Mouse (Mus musculus): ENCODE measurements around the gene Gm9507. TPM values are rescaled to one million over a fixed set of nuclear protein-coding genes. Genes with fewer than 3 reads are reported as not detected.
"Not testable (repeated sequence)": the region's sequence is repeated elsewhere in the genome, so short reads cannot be mapped to it uniquely, and the experiment has no call there.

Gene Gm9507
- polyA plus RNA-seq, 1 experiment from 2014 or later = not detected

DNA sequence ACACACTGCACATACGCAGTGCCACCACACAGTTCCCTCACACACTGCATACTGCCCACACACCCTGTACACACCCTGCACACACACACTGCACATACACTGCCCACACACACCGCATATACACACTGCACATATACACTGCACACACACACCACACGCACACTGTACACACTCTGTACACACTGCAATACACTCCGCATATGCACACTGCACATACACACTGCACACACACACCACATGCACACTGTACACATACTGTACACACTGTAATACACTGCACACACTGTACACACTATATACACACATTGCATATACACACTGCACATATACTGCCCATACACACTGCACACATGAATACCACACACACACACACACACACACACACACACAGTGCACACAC is 6.9 kb upstream of the Gm9507 start:
- no peak overlapping the region for H3K4me3 ChIP-seq (ENCODE audit: low read depth, low read length)
- H3K36me3 ChIP-seq (ENCODE audit: control insufficient read depth, insufficient read depth) = no peaks in the 10 kb centered on the region
- H3K27me3 ChIP-seq (ENCODE audit: control insufficient read depth, insufficient read depth, low read depth, low read length) = no peaks in the 10 kb centered on the region
- no peak overlapping the region for H3K4me2 ChIP-seq (ENCODE audit: low read depth, low read length)
- H3K9ac ChIP-seq (ENCODE audit: low read depth, low read length) = no peak overlapping the region
- 80% methylated on average over 4 of the region's 4 CpGs for WGBS (ENCODE audit: insufficient replicate concordance)
- H3K27ac ChIP-seq (ENCODE audit: low read length) = no peak overlapping the region
- H3K9me3 ChIP-seq (replicated peaks; ENCODE audit: control insufficient read depth, low read length) = no peaks in the 10 kb centered on the region
- ATAC-seq (ENCODE audit: low read depth) = no peak
- no peaks in the 10 kb centered on the region for H3K4me1 ChIP-seq (ENCODE audit: control insufficient read depth, low read depth, low read length)

DNA sequence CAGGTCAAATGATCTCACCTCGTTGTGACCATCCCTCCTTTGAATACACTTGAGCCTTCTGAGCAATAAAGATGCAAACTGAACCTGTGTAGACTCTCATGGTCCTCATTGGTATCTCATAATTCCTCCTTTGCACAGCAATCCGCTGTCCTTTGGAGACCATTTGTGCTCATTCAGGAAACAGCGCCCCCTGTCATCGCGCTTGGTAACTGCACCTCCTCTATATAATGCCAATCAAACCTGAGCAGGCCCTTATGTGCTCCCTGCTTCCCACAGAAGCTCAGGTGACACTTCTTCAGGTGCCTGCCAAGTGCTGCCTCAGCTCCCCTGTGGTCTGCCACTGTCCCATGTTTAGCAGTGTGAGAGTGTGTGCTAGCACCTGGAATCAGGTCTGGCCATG is 3.9 kb upstream of the Gm9507 start:
- no peak overlapping the region for H3K27ac ChIP-seq (ENCODE audit: low read length)
- no peaks in the 10 kb centered on the region for H3K9me3 ChIP-seq (replicated peaks; ENCODE audit: control insufficient read depth, low read length)
- 30% methylated on average over 5 of the region's 5 CpGs for WGBS (ENCODE audit: insufficient replicate concordance)
- ATAC-seq (ENCODE audit: low read depth) = no peak
- H3K27me3 ChIP-seq (ENCODE audit: control insufficient read depth, insufficient read depth, low read depth, low read length) = no peaks in the 10 kb centered on the region
- no peak overlapping the region for H3K9ac ChIP-seq (ENCODE audit: low read depth, low read length)
- no peak overlapping the region for H3K4me2 ChIP-seq (ENCODE audit: low read depth, low read length)
- H3K4me3 ChIP-seq (ENCODE audit: low read depth, low read length) = no peak overlapping the region
- no peaks in the 10 kb centered on the region for H3K36me3 ChIP-seq (ENCODE audit: control insufficient read depth, insufficient read depth)
- H3K4me1 ChIP-seq (ENCODE audit: control insufficient read depth, low read depth, low read length) = no peaks in the 10 kb centered on the region

DNA sequence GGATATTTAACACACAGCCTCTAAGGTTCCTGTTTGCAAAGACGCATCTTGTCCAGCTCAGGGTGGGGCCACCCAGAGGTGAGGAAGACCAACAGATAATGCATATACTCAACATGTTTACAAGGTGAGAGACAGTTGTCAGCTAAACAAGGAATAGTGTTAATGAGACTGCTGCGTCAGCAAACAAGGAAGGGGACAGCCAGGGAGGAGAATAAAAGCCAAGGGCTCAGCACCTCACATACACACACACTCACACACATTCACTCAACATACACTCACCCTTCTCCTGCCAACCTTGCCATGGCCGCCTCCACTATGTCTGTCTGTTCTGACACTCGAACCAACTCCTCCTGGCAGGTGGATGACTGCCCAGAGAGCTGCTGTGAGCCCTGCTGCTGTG is 2.7 kb upstream of the Gm9507 start, which contains the start of gene Gm2696:
TSS of gene Gm2696 (plus strand) at position 301 of the 400 bp plus-strand sequence.
- Histone ChIP-seq H3K4me2 (ENCODE audit: low read depth, low read length) (no peak within 1 kb of the TSS), H3K27ac (ENCODE audit: low read length) (no peak within 1 kb of the TSS), H3K27me3 (ENCODE audit: control insufficient read depth, insufficient read depth, low read depth, low read length) (no peaks in the 10 kb centered on the region), H3K36me3 (ENCODE audit: control insufficient read depth, insufficient read depth) (no peaks in the 10 kb centered on the region), H3K9me3 (replicated peaks; ENCODE audit: control insufficient read depth, low read length) (no peaks in the 10 kb centered on the region), H3K4me1 (ENCODE audit: control insufficient read depth, low read depth, low read length) (no peaks in the 10 kb centered on the region), H3K4me3 (ENCODE audit: low read depth, low read length) (no peak within 1 kb of the TSS), H3K9ac (ENCODE audit: low read depth, low read length) (no peak within 1 kb of the TSS)
- ATAC-seq (ENCODE audit: low read depth) = no peak
- WGBS (ENCODE audit: insufficient replicate concordance) = 37% methylated on average over 4 of the region's 4 CpGs

DNA sequence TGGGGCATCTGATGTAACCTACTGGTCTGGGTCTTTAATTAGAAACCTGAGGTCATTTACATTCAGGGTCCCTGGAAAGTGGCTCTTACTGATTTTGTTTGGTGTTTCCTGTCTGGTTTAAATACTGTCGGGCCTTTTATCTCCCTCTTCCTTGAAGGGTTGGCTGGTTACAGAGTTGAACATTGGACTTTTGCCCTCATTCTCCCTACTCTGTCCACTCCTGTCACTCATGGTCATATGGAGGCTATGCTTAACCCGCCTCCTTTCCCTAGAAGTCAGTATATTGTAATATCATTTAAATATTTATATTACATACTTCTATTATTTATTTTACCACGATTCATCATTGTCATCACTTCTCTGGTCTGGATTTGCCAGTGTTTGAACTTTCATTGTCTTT is 7.5 kb downstream of the Gm9507 start:
- H3K36me3 ChIP-seq (ENCODE audit: control insufficient read depth, insufficient read depth) = no peaks in the 10 kb centered on the region
- H3K9ac ChIP-seq (ENCODE audit: low read depth, low read length) = no peak overlapping the region
- no peaks in the 10 kb centered on the region for H3K4me1 ChIP-seq (ENCODE audit: control insufficient read depth, low read depth, low read length)
- WGBS (ENCODE audit: insufficient replicate concordance) = 36% methylated on average over 3 of the region's 3 CpGs
- H3K4me2 ChIP-seq (ENCODE audit: low read depth, low read length) = no peak overlapping the region
- ATAC-seq (ENCODE audit: low read depth) = no peak
- H3K9me3 ChIP-seq (replicated peaks; ENCODE audit: control insufficient read depth, low read length) = no peaks in the 10 kb centered on the region
- H3K27me3 ChIP-seq (ENCODE audit: control insufficient read depth, insufficient read depth, low read depth, low read length) = no peaks in the 10 kb centered on the region
- H3K4me3 ChIP-seq (ENCODE audit: low read depth, low read length) = no peak overlapping the region
- no peak overlapping the region for H3K27ac ChIP-seq (ENCODE audit: low read length)

DNA sequence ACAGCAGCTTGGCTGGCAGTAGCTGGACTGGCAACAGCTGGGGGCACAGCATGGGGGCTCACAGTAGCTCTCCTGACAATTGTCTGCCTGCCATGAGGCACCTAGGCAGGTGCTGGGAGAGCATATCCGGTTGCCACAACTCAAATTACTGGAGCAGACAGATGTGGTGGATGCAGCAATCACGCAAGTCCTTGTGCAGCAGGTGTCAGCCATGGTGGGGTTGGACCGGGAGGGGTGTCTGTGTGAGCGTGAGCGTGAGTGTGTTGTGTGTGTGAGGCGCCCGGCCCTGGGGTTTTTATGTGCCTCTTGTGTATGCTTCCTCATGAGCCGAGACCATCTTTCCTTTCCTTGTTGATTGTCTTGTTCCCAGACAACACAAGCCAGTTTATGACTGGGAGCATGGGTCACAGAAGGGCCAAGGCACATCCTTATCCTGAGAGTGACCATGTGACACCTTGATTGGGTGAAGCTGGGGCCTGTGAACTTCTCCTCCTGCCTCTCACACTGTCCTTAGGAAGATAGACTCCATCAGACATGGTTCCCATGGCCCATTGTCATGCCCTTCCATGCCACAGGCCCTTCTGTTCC is 12.6 kb downstream of the Gm9507 start, which contains the start of gene Gm19668:
TSS of gene Gm19668 (minus strand) at position 213 of the 588 bp plus-strand sequence.
- Histone ChIP-seq H3K4me3 (ENCODE audit: low read depth, low read length) (no peak within 1 kb of the TSS), H3K36me3 (ENCODE audit: control insufficient read depth, insufficient read depth) (no peaks in the 10 kb centered on the region), H3K9me3 (replicated peaks; ENCODE audit: control insufficient read depth, low read length) (no peaks in the 10 kb centered on the region), H3K27me3 (ENCODE audit: control insufficient read depth, insufficient read depth, low read depth, low read length) (no peaks in the 10 kb centered on the region), H3K4me1 (ENCODE audit: control insufficient read depth, low read depth, low read length) (no peaks in the 10 kb centered on the region), H3K4me2 (ENCODE audit: low read depth, low read length) (no peak within 1 kb of the TSS), H3K27ac (ENCODE audit: low read length) (no peak within 1 kb of the TSS), H3K9ac (ENCODE audit: low read depth, low read length) (no peak within 1 kb of the TSS)
- 51% methylated on average over 8 of the region's 8 CpGs for WGBS (ENCODE audit: insufficient replicate concordance)
- no peak for ATAC-seq (ENCODE audit: low read depth)

DNA sequence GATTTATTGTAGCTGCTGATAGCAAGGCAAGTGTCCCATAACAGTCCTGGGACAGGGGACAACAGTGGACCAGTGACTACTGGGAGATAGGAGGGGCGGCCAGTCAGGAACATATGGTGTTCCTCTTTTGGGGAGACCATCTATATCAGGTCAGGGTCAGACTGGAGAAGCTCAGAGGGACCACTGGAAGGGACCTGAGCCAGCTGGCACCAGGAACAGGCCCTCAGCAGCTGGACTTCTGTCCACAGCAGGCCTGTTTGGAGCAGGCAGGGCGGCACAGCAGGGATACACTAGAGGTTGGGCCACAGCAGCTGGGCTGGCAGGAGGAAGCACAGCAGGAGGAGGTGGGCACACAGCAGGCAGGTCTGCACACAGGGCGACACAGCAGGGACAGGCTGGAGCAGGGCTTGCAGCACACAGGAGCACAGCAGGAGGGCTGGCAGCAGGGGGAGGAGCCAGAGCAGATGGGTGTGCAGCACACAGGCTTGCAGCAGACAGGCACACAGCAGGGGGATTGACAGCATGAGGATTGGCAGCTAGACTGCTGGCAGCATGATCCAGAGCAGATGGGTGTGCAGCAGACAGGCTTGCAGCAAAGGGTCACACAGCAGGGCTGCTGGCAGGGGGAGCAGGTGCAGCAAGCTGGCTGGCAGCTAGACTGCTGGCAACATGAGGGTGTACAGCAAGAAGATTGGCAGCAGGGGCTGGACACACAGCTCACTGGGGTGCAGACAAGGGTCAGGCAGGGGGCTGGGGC is 13.3 kb downstream of the Gm9507 start:
- not testable (repeated sequence) for H3K36me3 ChIP-seq (ENCODE audit: control insufficient read depth, insufficient read depth); H3K9me3 ChIP-seq (replicated peaks; ENCODE audit: control insufficient read depth, low read length); H3K9ac ChIP-seq (ENCODE audit: low read depth, low read length); H3K4me2 ChIP-seq (ENCODE audit: low read depth, low read length); H3K4me3 ChIP-seq (ENCODE audit: low read depth, low read length); H3K27me3 ChIP-seq (ENCODE audit: control insufficient read depth, insufficient read depth, low read depth, low read length); ATAC-seq (ENCODE audit: low read depth); H3K27ac ChIP-seq (ENCODE audit: low read length); H3K4me1 ChIP-seq (ENCODE audit: control insufficient read depth, low read depth, low read length)
- 26% methylated on average over 3 of the region's 3 CpGs for WGBS (ENCODE audit: insufficient replicate concordance)

DNA sequence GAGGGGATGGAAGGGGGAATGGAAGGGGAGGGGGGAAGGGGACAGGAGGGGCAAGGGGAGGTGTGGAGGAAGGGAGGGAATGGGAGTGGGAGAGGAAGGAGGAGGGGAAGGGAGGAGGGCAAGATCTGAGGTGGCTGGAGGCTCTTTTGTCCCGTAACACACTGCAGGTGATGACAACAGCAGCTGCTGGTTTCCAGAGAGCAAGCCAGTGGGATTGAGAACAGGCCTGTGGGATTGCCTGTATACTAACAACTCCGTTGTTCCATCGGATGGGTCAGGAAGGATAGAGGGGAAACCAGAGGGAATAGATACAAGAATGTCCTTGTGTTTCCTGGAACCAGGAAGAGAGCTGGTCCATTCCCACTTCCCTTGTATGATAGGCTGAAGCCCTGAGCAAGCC is 14.0 kb downstream of the Gm9507 start:
- no peaks in the 10 kb centered on the region for H3K4me1 ChIP-seq (ENCODE audit: control insufficient read depth, low read depth, low read length)
- H3K27ac ChIP-seq (ENCODE audit: low read length) = no peak overlapping the region
- ATAC-seq (ENCODE audit: low read depth) = no peak
- no peak overlapping the region for H3K4me3 ChIP-seq (ENCODE audit: low read depth, low read length)
- no peaks in the 10 kb centered on the region for H3K27me3 ChIP-seq (ENCODE audit: control insufficient read depth, insufficient read depth, low read depth, low read length)
- no peak overlapping the region for H3K9ac ChIP-seq (ENCODE audit: low read depth, low read length)
- H3K4me2 ChIP-seq (ENCODE audit: low read depth, low read length) = no peak overlapping the region
- H3K36me3 ChIP-seq (ENCODE audit: control insufficient read depth, insufficient read depth) = no peaks in the 10 kb centered on the region
- H3K9me3 ChIP-seq (replicated peaks; ENCODE audit: control insufficient read depth, low read length) = no peaks in the 10 kb centered on the region
- WGBS (ENCODE audit: insufficient replicate concordance) = 29% methylated on average over 3 of the region's 3 CpGs

DNA sequence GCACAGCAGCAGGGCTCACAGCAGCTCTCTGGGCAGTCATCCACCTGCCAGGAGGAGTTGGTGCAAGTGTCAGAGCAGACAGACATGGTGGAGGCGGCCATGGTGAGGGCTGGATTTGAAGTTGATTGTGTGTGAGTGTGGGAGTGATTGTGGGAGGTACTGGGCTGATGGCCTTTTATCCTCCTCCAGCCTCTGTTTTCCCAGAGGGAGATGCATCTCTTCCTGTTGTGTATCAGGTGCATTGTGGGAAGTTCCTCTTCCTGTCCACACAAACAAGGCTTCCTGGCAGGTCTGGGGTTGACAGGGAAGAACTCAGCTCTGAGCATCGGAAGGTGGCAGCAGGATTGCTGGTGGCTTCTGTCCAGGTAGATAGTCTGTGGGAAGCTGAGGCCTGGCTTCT is 16.7 kb downstream of the Gm9507 start, which contains the start of gene Gm9639:
TSS of gene Gm9639 (minus strand) at position 101 of the 400 bp plus-strand sequence.
- H3K36me3 ChIP-seq (ENCODE audit: control insufficient read depth, insufficient read depth) = no peaks in the 10 kb centered on the region
- no peak for ATAC-seq (ENCODE audit: low read depth)
- no peak within 1 kb of the TSS for H3K4me3 ChIP-seq (ENCODE audit: low read depth, low read length)
- no peak within 1 kb of the TSS for H3K9ac ChIP-seq (ENCODE audit: low read depth, low read length)
- no peaks in the 10 kb centered on the region for H3K27me3 ChIP-seq (ENCODE audit: control insufficient read depth, insufficient read depth, low read depth, low read length)
- no peak within 1 kb of the TSS for H3K27ac ChIP-seq (ENCODE audit: low read length)
- no peaks in the 10 kb centered on the region for H3K4me1 ChIP-seq (ENCODE audit: control insufficient read depth, low read depth, low read length)
- H3K9me3 ChIP-seq (replicated peaks; ENCODE audit: control insufficient read depth, low read length) = no peaks in the 10 kb centered on the region
- WGBS (ENCODE audit: insufficient replicate concordance) = 38% methylated on average over 2 of the region's 2 CpGs
- H3K4me2 ChIP-seq (ENCODE audit: low read depth, low read length) = no peak within 1 kb of the TSS

DNA sequence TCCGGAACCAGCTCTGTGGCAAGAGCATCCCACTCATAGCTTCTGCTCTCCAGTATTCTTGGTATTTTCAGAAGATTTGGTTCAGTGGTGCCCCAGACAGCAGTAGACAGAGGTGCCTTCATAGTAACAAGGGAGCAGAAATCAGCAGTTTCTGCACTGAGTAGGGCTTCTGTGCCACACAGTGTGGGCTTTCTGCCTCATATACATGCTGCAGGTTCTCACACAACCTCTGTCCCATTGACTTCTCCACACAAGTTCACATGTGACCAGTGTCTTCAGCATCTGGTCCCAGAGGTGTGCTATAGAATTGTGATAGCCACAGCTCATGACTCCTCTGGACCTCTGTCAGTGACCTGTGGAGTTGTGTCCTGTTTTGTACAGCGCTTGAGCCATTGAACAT is 23.0 kb downstream of the Gm9507 start:
- no peak overlapping the region for H3K4me2 ChIP-seq (ENCODE audit: low read depth, low read length)
- no peak overlapping the region for H3K4me3 ChIP-seq (ENCODE audit: low read depth, low read length)
- no peaks in the 10 kb centered on the region for H3K36me3 ChIP-seq (ENCODE audit: control insufficient read depth, insufficient read depth)
- H3K9me3 ChIP-seq (replicated peaks; ENCODE audit: control insufficient read depth, low read length) = no peaks in the 10 kb centered on the region
- H3K27ac ChIP-seq (ENCODE audit: low read length) = no peak overlapping the region
- H3K4me1 ChIP-seq (ENCODE audit: control insufficient read depth, low read depth, low read length) = no peaks in the 10 kb centered on the region
- H3K9ac ChIP-seq (ENCODE audit: low read depth, low read length) = no peak overlapping the region
- whole genome bisulfite sequencing (ENCODE audit: insufficient replicate concordance) = 47% methylated on average over 2 of the region's 2 CpGs
- H3K27me3 ChIP-seq (ENCODE audit: control insufficient read depth, insufficient read depth, low read depth, low read length) = no peaks in the 10 kb centered on the region
- ATAC-seq (ENCODE audit: low read depth) = no peak
